Mouse (Mus musculus) heart, embryonic 10.5 days (tissue): ENCODE measurements around the gene Scd1. TPM values are rescaled to one million over a fixed set of nuclear protein-coding genes. Genes with fewer than 3 reads are reported as not detected.
A peak's percentile ranks its signal among the peaks of the same experiment; 100 is the strongest.

Source experiments
- DNase-seq: peaks from one replicate; pipeline ENCODE4 v3.0.0-alpha.2; 2017; ENCODE audit warnings: low spot score
- H3K27ac ChIP-seq: fragments of 300-500 bp; sonication (generic); 2 replicates; pipeline ENCODE4 v1.5.1; 2016; ENCODE audit warnings: mild to moderate bottlenecking
- H3K27me3 ChIP-seq: fragments of 300-500 bp; sonication (generic); 2 replicates; pipeline ENCODE4 v1.6.1; 2016; ENCODE audit warnings: mild to moderate bottlenecking; ENCODE audit not compliant: poor library complexity, insufficient read depth, severe bottlenecking
- H3K36me3 ChIP-seq: fragments of 300-500 bp; sonication (generic); 2 replicates; pipeline ENCODE4 v1.6.1; 2016; ENCODE audit warnings: mild to moderate bottlenecking, moderate library complexity
- H3K4me1 ChIP-seq: fragments of 300-500 bp; sonication (generic); 2 replicates; pipeline ENCODE4 v1.6.1; 2016; ENCODE audit warnings: mild to moderate bottlenecking
- H3K4me3 ChIP-seq: fragments of 300-500 bp; sonication (generic); 2 replicates; pipeline ENCODE4 v1.5.1; 2016; ENCODE audit warnings: mild to moderate bottlenecking, moderate library complexity
- H3K9me3 ChIP-seq: fragments of 300-500 bp; sonication (generic); 2 replicates; pipeline ENCODE4 v1.6.1; 2016; ENCODE audit warnings: mild to moderate bottlenecking, moderate library complexity
- WGBS: fragments of 180-500 bp; shearing (Covaris S2); methylation state at CpG from one replicate; pipeline ENCODE4 v1.1.7; 2016; 5-methylcytosine and 5-hydroxymethylcytosine counted together
- polyA plus RNA-seq: library from polyadenylated mRNA; unstranded; fragments of >200 nt; fragmentation: Nextera tagmentation; extraction: Ambion mirVana; gene quantifications from 2 replicates; pipeline ENCODE4 v1.2.1, GENCODE M21; 2016

Scd1 gene
- polyA plus RNA-seq, 1 experiment from 2014 or later, result 5.5 TPM

DNA sequence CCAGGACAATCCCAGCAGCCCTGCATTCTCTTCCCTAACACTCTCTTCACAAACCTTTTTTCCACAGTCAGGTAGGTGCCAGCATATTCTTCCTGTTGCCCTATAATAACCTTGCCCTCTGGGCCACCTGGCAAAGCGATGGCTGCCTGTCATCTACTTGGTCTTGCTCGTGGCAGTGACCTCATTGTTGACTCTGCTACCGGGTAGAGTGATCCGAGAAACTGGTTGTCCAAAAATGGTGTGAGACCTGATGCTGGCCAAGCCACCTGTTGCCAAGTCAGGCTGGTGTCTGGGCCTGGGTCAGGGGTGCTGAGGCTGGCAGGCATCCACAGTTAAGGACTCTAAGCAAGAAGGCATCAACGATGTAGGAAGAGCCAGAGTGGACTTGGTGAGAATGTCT lies 10.4 kb upstream of the Scd1 start:
- no peaks in the 10 kb centered on the region for H3K9me3 ChIP-seq
- H3K36me3 ChIP-seq, result no peaks in the 10 kb centered on the region
- H3K4me1 ChIP-seq, result no peaks in the 10 kb centered on the region
- peaks cover 34% of the 10 kb centered on the region for H3K27me3 ChIP-seq
- 81% methylated on average over 5 of the region's 5 CpGs for WGBS
- no peak for DNase-seq
- no peak overlapping the region for H3K4me3 ChIP-seq
- no peak overlapping the region for H3K27ac ChIP-seq

DNA sequence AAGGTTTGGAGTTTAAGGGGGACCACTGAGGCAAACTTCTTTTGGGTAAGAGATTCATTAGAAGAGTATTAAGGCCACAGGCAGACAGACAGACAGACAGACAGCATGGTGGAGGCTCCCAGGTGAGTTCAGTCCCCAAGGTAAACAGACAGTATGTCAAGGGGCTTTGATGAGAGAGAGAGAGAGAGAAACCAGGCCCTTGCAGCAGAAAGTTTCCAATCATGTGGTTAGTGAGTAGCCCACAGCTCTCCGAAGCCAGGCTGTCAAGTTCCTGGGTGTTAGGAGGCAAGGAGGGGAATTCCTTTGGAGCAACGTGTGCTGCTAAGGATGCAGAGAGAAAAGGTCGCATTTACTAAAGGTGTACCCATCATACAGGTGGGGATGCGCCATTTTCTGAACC lies 9.8 kb upstream of the Scd1 start:
- Histone ChIP-seq H3K36me3 (no peaks in the 10 kb centered on the region), H3K4me3 (no peak overlapping the region), H3K4me1 (no peaks in the 10 kb centered on the region), H3K27me3 (peaks cover 34% of the 10 kb centered on the region), H3K9me3 (no peaks in the 10 kb centered on the region), H3K27ac (no peak overlapping the region)
- 52% methylated on average over 4 of the region's 4 CpGs for WGBS
- DNase-seq, result no peak

DNA sequence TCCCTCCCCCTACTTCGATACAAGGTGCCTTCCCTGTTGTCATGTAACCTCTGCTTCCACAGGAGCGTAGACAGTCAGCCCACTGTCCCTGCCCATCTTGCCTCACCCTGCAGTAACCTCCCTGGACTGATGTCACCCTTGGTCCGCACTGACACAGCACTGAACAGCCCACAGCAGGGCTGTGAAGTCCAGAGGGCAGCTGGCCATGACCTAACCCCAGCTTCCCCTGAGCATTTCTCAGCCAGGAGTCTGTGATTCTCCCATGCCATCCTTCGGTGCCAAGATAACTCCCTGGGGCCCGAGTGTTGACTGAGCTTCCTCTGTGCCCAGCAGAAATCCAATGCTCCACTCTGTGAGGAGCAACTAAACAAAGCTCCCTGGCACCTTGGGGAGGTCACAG lies 8.6 kb upstream of the Scd1 start:
- no peak for DNase-seq
- H3K9me3 ChIP-seq, result no peaks in the 10 kb centered on the region
- H3K4me1 ChIP-seq, result no peaks in the 10 kb centered on the region
- H3K27me3 ChIP-seq, result peaks cover 34% of the 10 kb centered on the region
- no peak overlapping the region for H3K4me3 ChIP-seq
- H3K36me3 ChIP-seq, result no peaks in the 10 kb centered on the region
- H3K27ac ChIP-seq, result no peak overlapping the region
- WGBS, result 72% methylated on average over 5 of the region's 5 CpGs

DNA sequence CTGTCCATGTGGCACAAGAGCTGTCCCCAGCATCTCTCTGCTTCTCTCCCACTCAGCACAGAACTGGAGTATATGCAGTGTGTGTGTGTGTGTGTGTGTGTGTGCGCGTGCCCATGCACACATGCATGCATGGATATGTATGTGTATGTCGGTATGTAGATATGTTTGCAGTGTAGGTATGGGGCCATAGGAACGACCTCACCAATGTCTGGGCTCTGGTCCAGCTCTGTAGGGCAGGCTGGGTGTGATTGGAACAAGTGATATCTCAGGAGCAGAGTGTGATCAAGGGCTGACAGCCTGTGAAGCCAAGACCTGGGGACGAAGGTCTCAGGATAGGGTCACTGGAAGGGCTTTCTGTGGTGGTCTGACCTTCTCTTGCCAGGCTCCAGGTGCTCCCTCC lies 7.8 kb upstream of the Scd1 start:
- Histone ChIP-seq H3K4me3 (no peak overlapping the region), H3K27ac (no peak overlapping the region), H3K36me3 (no peaks in the 10 kb centered on the region), H3K4me1 (no peaks in the 10 kb centered on the region), H3K27me3 (peaks cover 37% of the 10 kb centered on the region), H3K9me3 (no peaks in the 10 kb centered on the region)
- DNase-seq, result no peak
- 81% methylated on average over 5 of the region's 5 CpGs for WGBS

DNA sequence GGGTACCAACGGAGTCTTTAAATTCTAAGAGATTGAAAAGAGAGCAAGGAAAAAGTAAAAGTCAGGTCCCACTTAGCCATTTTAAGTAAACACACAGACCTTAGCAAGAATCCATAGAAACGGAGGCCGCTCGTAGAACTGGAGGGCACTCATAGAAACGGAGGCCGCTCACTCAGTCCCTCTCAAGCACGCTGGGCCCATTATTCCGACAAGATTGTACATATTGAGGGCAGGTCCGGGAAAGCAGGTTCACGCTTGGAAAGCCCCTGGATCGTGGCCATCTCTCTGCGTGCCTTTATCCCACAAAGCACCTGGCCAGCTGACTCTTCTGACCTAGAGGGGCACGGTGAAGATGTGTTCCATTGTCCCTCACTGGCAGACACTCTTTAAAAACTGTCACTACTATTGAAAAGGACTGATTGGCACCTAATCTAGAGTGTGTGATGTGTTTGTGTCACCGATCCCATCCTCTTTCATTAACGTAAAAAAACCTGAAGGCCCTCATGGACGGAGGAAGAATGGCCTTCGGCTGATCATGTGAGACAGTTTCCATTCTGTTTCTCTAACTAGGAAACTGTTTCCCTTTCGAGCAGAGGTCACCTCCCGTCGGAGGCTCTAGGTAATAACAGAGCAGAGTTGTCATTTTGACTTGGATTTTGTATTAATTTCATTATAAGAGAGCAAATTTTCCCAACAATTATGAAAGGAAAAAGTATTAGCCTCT lies 2.8 kb upstream of the Scd1 start:
- DNase-seq, result no peak
- Histone ChIP-seq H3K4me3 (no peak overlapping the region), H3K9me3 (no peaks in the 10 kb centered on the region), H3K4me1 (peaks cover 24% of the 10 kb centered on the region), H3K36me3 (no peaks in the 10 kb centered on the region), H3K27me3 (peaks cover 41% of the 10 kb centered on the region), H3K27ac (no peak overlapping the region)
- WGBS, result 84% methylated on average over 20 of the region's 20 CpGs

DNA sequence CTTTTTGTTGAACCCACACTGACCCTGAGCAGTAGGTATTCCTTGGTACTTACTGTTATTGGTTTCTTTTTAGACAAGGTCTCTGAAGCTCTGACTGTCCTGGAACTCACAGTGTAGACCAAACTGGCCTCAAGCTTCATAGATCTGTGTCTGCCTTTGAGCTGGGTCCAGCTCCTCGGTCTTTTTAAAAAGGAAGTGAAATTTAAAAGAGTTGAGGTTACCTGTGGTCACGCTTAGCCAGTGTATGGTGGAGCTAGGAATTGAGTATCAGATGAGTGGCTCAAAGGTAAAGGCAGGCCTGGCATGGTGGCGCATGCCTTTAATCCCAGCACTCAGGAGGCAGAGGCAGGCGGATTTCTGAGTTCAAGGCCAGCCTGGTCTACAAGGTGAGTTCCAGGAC lies 916 bp upstream of the Scd1 start:
- Histone ChIP-seq H3K9me3 (no peaks in the 10 kb centered on the region), H3K4me3 (peak overlapping the region; percentile 70), H3K27ac (peak overlapping the region; percentile 76; the same call in 1 of the 2 replicates), H3K27me3 (peaks cover 41% of the 10 kb centered on the region), H3K36me3 (no peaks in the 10 kb centered on the region), H3K4me1 (peaks cover 24% of the 10 kb centered on the region)
- DNase-seq, result no peak
- WGBS, result 66% methylated on average over 4 of the region's 4 CpGs

DNA sequence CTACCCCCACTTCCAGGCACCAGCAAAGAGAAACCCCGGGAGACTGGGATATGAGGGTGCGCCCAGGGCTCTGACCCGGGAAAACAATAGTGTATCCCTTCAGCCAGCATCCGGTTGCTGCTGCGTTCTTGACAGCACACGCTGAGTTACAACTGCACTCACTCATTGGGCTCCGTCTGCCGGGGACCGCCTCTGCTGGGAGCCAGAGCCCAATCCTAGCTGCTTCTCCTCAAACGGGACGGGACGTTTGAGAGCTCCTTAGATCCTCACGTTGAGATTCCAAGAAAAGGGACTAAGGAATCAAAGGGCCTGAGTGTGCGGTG lies 505 bp upstream of the Scd1 start:
- peaks cover 24% of the 10 kb centered on the region for H3K4me1 ChIP-seq
- WGBS, result 2% methylated on average over 14 of the region's 14 CpGs
- no peaks in the 10 kb centered on the region for H3K9me3 ChIP-seq
- H3K36me3 ChIP-seq, result no peaks in the 10 kb centered on the region
- peak overlapping the region; percentile 70 for H3K4me3 ChIP-seq
- peaks cover 41% of the 10 kb centered on the region for H3K27me3 ChIP-seq
- no peak for DNase-seq
- H3K27ac ChIP-seq, result peak overlapping the region; percentile 76

DNA sequence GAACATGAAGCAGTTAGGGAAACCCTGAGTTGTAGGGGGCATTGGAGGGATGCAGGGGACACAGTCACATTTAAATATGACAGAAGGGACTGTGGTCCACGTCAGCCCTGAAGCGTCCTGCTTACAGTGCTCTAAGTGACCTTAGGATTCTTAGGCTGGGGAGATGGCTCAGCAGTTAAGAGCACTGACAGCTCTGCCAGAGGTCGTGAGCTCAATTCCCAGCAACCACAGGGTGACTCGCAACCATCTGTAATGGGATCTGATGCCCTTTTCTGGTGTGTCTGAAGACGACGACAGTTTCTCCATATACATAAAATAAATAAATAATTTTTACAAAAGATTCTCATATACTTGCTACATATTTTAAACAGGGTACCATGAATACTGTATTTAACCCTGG lies 4.1 kb downstream of the Scd1 start:
- Histone ChIP-seq H3K4me3 (no peak overlapping the region), H3K27me3 (peaks cover 27% of the 10 kb centered on the region), H3K27ac (no peak overlapping the region), H3K36me3 (peaks cover 15% of the 10 kb centered on the region), H3K9me3 (no peaks in the 10 kb centered on the region), H3K4me1 (peaks cover 23% of the 10 kb centered on the region)
- no peak for DNase-seq
- WGBS, result 74% methylated on average over 6 of the region's 6 CpGs

DNA sequence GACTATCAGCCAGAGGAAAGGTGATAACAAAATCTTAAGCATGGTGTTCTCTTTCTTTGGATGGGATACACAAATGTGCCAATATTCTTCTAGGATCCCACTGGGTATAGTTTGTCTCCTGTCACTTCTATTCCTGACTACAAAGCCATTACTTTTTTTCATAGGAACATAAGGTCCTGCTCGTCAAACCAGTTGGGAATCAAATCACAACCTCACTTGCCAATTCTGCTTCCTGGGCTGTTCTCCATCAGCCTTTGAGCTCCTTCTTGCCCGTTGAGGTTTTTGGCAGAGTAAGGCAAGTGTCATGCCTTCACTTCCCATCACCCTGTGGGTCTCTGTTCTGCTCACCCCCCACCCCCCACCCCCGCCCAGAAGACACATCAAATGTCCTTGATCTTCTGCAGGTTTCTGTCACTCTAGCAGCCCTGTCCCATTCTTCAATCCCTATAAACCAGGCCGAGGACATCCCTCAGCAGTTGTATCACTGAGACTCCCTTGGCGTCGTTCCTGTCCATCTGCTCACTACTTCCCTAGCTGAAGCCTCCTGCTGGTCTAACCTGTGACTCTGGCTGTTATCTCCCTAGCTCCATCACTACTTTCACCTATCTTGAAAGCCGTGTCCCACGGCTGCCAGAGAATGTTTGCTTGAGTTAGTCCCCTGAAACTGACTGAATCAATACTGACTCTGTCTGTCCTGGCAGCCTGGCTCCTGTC lies 7.0 kb downstream of the Scd1 start:
- Histone ChIP-seq H3K4me1 (no peaks in the 10 kb centered on the region), H3K4me3 (no peak overlapping the region), H3K27ac (no peak overlapping the region), H3K9me3 (no peaks in the 10 kb centered on the region), H3K36me3 (peaks cover 15% of the 10 kb centered on the region), H3K27me3 (peaks cover 10% of the 10 kb centered on the region; the same call in 1 of the 2 replicates)
- WGBS, result 76% methylated on average over 8 of the region's 8 CpGs
- DNase-seq, result no peak

DNA sequence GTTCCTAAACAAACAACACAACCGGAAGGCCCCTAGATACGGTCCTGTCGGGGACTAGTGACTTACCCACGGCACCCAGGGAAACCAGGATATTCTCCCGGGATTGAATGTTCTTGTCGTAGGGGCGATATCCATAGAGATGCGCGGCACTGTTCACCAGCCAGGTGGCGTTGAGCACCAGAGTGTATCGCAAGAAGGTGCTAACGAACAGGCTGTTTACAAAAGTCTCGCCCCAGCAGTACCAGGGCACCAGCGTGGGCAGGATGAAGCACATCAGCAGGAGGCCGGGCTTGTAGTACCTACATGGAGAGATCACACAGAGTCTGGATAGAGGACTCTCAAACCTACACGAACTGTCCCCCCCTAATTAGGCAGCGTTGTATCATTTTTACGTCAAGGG lies 7.6 kb downstream of the Scd1 start:
- WGBS, result 89% methylated on average over 18 of the region's 18 CpGs
- peaks cover 4% of the 10 kb centered on the region; the same call in 1 of the 2 replicates for H3K27me3 ChIP-seq
- H3K36me3 ChIP-seq, result peaks cover 15% of the 10 kb centered on the region

DNA sequence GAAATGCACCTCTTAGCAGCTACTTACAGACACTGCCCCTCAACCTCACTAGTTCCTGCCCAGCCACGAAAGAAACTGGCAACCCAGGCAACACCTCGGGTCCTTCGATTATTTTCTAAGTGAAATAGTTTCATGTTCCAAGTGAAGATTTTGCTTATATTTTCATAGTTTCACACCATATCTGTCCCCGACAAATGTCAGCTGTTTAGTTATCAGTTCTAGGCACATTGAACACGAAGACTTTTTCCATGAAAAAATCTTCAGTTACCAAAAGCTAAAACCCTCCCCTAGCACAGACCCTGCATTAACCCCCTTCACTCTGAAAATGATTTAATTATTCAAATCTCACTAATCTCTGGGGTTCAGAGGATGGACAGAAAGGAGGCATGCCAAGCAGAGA lies 10.9 kb downstream of the Scd1 start:
- no peak overlapping the region for H3K4me3 ChIP-seq
- H3K27me3 ChIP-seq, result no peaks in the 10 kb centered on the region
- no peaks in the 10 kb centered on the region for H3K9me3 ChIP-seq
- WGBS, result 81% methylated on average over 5 of the region's 5 CpGs
- peaks cover 15% of the 10 kb centered on the region for H3K36me3 ChIP-seq
- no peak overlapping the region for H3K27ac ChIP-seq
- no peaks in the 10 kb centered on the region for H3K4me1 ChIP-seq
- DNase-seq, result no peak

More for the DNA sequence above, 7.6 kb downstream of the Scd1 start:
- no peaks in the 10 kb centered on the region for H3K9me3 ChIP-seq
- H3K4me1 ChIP-seq, result no peaks in the 10 kb centered on the region
- no peak overlapping the region for H3K4me3 ChIP-seq
- no peak for DNase-seq
- no peak overlapping the region for H3K27ac ChIP-seq

DNA sequence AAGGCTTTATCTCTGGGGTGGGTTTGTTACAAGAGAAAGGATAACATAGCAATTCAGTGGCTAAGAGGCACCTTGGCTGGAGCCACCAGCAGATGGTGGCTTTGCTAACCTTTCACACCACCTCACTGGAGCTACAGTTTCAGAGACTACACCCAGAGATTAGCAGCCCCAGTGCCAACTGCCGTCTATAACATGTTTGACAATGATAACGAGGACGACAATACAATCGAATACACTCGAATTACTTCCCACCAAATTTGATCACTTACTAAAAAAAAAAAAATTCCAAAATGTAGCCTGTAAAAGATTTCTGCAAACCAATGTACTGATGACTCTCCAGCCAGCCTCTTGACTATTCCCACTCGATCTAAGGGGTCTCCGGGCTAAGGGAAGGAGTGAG lies 12.7 kb downstream of the Scd1 start:
- H3K9me3 ChIP-seq, result no peaks in the 10 kb centered on the region
- H3K27me3 ChIP-seq, result no peaks in the 10 kb centered on the region
- WGBS, result 61% methylated on average over 7 of the region's 7 CpGs
- H3K27ac ChIP-seq, result no peak overlapping the region
- H3K4me3 ChIP-seq, result no peak overlapping the region
- DNase-seq, result no peak
- no peaks in the 10 kb centered on the region for H3K4me1 ChIP-seq
- peaks cover 12% of the 10 kb centered on the region for H3K36me3 ChIP-seq

DNA sequence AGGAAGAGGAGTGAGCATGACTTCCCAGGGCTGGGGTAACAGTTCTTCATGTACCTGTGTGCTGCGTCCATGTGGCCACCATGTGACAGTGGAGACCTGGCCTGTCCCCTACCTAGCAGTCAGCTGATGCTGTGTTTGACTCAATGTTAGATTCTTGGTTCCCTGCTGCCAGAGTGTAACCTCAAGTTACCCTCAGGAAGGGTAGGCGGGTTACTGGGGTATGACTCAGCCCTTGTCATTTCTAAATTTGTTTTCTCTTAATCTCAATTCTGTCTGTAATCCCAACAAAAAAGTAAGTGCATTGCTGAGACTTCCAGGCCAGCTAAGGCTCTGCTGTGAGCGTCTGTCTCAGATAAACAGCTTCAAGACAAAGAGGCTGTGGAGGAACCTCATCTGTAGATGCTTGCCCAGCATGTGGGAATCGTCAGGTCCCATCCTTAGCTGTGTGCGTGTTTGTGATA lies 13.7 kb downstream of the Scd1 start:
- 0 out of 2 replicates have a peak, but pooled peaks cover 2% of the 10 kb centered on the region for H3K36me3 ChIP-seq
- no peak overlapping the region for H3K4me3 ChIP-seq
- 61% methylated on average over 5 of the region's 5 CpGs for WGBS
- peaks cover 8% of the 10 kb centered on the region for H3K4me1 ChIP-seq
- DNase-seq, result no peak
- no peaks in the 10 kb centered on the region for H3K9me3 ChIP-seq
- no peak overlapping the region for H3K27ac ChIP-seq
- no peaks in the 10 kb centered on the region for H3K27me3 ChIP-seq
